Mouse (Mus musculus): ENCODE results near the gene Zfp804b. TPM values are rescaled to one million over a fixed set of nuclear protein-coding genes. Genes with fewer than 3 reads are reported as not detected.
"Not testable (repeated sequence)": the region's sequence is repeated elsewhere in the genome, so short reads cannot be mapped to it uniquely, and the experiment has no call there.

The Zfp804b gene
- not detected for polyA plus RNA-seq (2012; fragmentation: generic; extraction: Trizol)
- long read RNA-seq, experiment 1, result 0 reads
- long read RNA-seq, experiment 2, result 0 reads

DNA sequence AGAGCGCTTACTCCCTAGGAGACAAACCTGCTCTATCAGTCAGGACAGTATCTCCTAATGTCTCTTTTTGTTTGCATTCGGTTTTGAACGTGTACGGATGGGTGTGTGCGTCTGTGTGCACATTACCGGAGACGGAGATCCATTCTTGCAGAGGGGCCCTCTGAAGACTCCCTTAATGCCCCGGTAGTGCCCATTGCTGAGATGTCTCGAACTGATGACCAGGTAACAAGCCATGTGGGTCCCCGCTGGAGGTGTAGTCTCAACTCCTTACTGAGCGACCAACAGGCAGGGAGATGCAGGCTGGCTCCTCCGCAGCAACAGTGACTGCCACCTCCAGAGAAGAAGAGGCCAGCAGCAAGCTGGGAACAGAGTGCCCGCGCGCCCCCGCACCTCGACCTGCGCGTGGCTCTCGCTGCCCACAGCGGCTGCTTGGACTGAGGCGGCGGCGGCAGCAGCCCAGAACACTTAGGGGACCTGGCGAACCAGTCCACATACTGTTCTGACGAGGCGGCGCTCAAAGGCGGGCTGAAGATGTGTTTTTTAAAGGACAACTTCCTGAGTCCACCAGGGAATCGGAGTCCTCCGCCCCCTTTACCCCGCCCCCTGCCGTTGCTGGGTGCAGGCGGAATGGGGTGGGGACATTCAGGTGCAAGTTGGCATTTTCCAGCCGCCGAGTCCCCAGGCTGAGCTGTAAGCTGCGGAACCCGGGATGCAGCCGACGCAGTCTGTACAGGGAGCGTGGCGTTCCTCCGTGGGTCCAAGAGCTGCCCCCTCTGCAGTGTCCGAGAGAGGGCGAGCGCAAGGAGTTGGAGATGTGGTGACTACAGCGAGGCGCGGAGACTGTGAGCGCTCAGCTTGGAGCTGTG lies at the start of gene Zfp804b:
TSS of gene Zfp804b (minus strand) at position 612 of the 866 bp plus-strand sequence.
- TF ChIP-seq MYOD1 (IDR thresholded peaks at IDR 0.05; ENCODE audit: control insufficient read depth, insufficient read length, low read depth), result no peak
- TF ChIP-seq CTCF (IDR thresholded peaks at IDR 0.05; ENCODE audit: control insufficient read depth, insufficient read depth, insufficient read length), result no peak
- no peak for TF ChIP-seq MAX (IDR thresholded peaks at IDR 0.05)
- Histone ChIP-seq H3K27me3 (ENCODE audit: control insufficient read depth, insufficient read depth, insufficient read length) (no peaks in the 10 kb centered on the region), H3K4me3 (ENCODE audit: insufficient read depth, poor library complexity, severe bottlenecking) (no peak within 1 kb of the TSS), H3ac (ENCODE audit: control insufficient read depth, insufficient read length, low read depth) (no peak within 1 kb of the TSS), H3K36me3 (ENCODE audit: control insufficient read depth, insufficient read depth) (no peaks in the 10 kb centered on the region), H3K79me3 (ENCODE audit: low read depth) (no peaks in the 10 kb centered on the region), H3K79me2 (ENCODE audit: control insufficient read depth, insufficient read depth) (no peaks in the 10 kb centered on the region)

DNA sequence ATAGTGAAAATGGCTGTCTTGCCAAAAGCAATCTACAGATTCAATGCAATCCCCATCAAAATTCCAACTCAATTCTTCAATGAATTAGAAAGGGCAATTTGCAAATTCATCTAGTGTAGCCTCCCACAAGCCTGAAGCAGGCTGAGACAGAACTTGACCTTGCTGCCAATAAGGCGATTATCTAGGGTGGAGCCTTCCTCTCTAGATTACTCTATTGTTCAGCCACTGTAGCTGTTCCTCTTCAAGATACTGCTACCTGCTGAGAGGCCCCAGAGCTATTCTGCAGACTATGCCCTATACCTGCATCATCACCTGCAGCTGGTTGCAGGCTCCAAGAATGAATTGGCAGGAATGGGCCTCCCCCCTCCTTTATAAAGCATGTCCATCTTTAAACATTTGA lies 20.1 kb upstream of the Zfp804b start:
- H3K4me3 ChIP-seq (ENCODE audit: insufficient read depth, poor library complexity, severe bottlenecking); H3K27me3 ChIP-seq (ENCODE audit: control insufficient read depth, insufficient read depth, insufficient read length): not testable (repeated sequence)

DNA sequence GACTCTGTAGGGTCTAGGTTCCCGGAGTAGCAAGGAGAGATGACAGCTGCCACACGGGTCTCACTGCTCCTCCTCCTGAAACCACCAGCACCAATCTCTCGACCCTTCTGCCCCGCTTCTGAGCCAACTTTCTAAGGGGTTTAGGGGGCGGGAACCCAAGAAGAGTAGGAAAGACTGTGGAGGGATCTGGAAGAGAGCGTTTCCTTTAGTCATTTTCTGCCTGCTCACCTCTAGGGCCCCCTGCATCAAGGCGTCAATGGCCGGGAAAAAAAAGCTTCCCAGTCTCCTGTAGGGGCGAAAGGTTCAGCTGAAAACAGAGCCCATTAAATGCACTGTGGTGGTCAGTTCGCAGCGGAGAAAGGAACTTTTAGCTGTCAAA lies 444 bp upstream of the Zfp804b start:
- TF ChIP-seq CEBPB (IDR thresholded peaks at IDR 0.05; ENCODE audit: low read depth), result no peak
- TF ChIP-seq USF1 (IDR thresholded peaks at IDR 0.05; ENCODE audit: low read depth), result no peak
- TF ChIP-seq FOSL1 (IDR thresholded peaks at IDR 0.05; ENCODE audit: insufficient read depth, low read length, poor library complexity, severe bottlenecking), result no peak
- TF ChIP-seq MAX (IDR thresholded peaks at IDR 0.05), result no peak
- TF ChIP-seq CTCF (IDR thresholded peaks at IDR 0.05; ENCODE audit: control insufficient read depth, insufficient read depth, insufficient read length), result no peak
- no peak for TF ChIP-seq MYOG (IDR thresholded peaks at IDR 0.05; ENCODE audit: control insufficient read depth, extremely low read depth, insufficient read length)
- no peak for TF ChIP-seq MYOD1 (IDR thresholded peaks at IDR 0.05; ENCODE audit: control insufficient read depth, insufficient read length, low read depth)
- Histone ChIP-seq H3K4me3 (ENCODE audit: insufficient read depth, poor library complexity, severe bottlenecking) (no peak overlapping the region), H3K79me2 (ENCODE audit: control insufficient read depth, insufficient read depth) (no peaks in the 10 kb centered on the region), H3ac (ENCODE audit: control insufficient read depth, insufficient read length, low read depth) (no peak overlapping the region), H3K27me3 (ENCODE audit: control insufficient read depth, insufficient read depth, insufficient read length) (no peaks in the 10 kb centered on the region), H3K79me3 (ENCODE audit: low read depth) (no peaks in the 10 kb centered on the region), H3K36me3 (ENCODE audit: control insufficient read depth, insufficient read depth) (no peaks in the 10 kb centered on the region)

More for the DNA sequence above, 20.1 kb upstream of the Zfp804b start:
- H3K79me3 ChIP-seq (ENCODE audit: low read depth); H3ac ChIP-seq (ENCODE audit: control insufficient read depth, insufficient read length, low read depth); H3K36me3 ChIP-seq (ENCODE audit: control insufficient read depth, insufficient read depth); H3K79me2 ChIP-seq (ENCODE audit: control insufficient read depth, insufficient read depth): not testable (repeated sequence)

DNA sequence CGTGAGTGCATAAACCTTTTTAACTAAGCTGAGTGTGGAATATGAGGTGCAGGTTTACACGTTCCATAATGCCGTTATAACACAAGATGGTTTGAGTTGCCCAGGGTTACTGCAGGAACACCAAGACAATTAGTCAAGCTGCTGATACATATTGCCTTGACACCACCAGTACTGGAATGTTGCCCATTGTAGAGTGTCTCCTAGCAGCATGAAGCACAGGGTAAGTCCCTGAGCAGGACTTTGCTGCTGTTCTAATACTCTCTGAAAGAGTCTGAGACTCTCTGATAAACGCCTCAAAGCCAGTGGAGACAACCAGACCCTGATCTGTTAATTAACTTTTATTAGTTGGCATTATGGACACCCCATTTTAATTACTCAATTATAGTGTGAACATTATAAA lies 19.0 kb downstream of the Zfp804b start:
- no peak for TF ChIP-seq MYOD1 (IDR thresholded peaks at IDR 0.05; ENCODE audit: control insufficient read depth, insufficient read length, low read depth)
- TF ChIP-seq USF1 (IDR thresholded peaks at IDR 0.05; ENCODE audit: low read depth), result no peak
- TF ChIP-seq CTCF (IDR thresholded peaks at IDR 0.05; ENCODE audit: control insufficient read depth, insufficient read depth, insufficient read length), result no peak
- TF ChIP-seq FOSL1 (IDR thresholded peaks at IDR 0.05; ENCODE audit: insufficient read depth, low read length, poor library complexity, severe bottlenecking), result no peak
- TF ChIP-seq MYOG (IDR thresholded peaks at IDR 0.05; ENCODE audit: control insufficient read depth, extremely low read depth, insufficient read length), result no peak

DNA sequence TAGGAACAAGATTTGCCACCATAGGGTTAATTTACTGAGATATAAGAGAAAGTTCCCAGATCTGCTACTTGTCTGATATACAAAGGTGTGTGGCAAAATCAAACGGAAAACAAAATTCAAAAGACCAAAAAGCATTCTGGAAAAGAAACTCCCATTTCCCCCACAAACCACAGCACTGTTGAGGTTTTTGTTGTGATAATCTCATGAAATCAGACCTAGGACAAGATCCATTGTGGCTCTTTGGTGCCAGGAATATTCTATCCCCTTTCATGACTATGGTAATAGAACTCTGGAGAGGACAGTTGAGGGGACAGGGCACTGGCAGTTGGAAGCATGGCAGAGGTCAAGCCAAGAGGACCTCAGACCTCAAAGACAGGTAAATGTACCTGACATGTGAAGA lies 40.7 kb downstream of the Zfp804b start, which contains the start of gene Tex47:
TSS of gene Tex47 (plus strand) at position 301 of the 400 bp plus-strand sequence.
- Histone ChIP-seq H3K79me3 (ENCODE audit: low read depth) (no peaks in the 10 kb centered on the region), H3K4me3 (ENCODE audit: insufficient read depth, poor library complexity, severe bottlenecking) (no peak within 1 kb of the TSS), H3ac (ENCODE audit: control insufficient read depth, insufficient read length, low read depth) (no peak within 1 kb of the TSS), H3K36me3 (ENCODE audit: control insufficient read depth, insufficient read depth) (no peaks in the 10 kb centered on the region), H3K27me3 (ENCODE audit: control insufficient read depth, insufficient read depth, insufficient read length) (no peaks in the 10 kb centered on the region), H3K79me2 (ENCODE audit: control insufficient read depth, insufficient read depth) (no peaks in the 10 kb centered on the region)
- TF ChIP-seq MYOG (IDR thresholded peaks at IDR 0.05; ENCODE audit: control insufficient read depth, extremely low read depth, insufficient read length) (no peak), MAX (IDR thresholded peaks at IDR 0.05) (no peak), CTCF (IDR thresholded peaks at IDR 0.05; ENCODE audit: control insufficient read depth, insufficient read depth, insufficient read length) (no peak), FOSL1 (IDR thresholded peaks at IDR 0.05; ENCODE audit: insufficient read depth, low read length, poor library complexity, severe bottlenecking) (no peak), USF1 (IDR thresholded peaks at IDR 0.05; ENCODE audit: low read depth) (no peak), MYOD1 (IDR thresholded peaks at IDR 0.05; ENCODE audit: control insufficient read depth, insufficient read length, low read depth) (no peak), CEBPB (IDR thresholded peaks at IDR 0.05; ENCODE audit: low read depth) (no peak)

More for the DNA sequence above, 19.0 kb downstream of the Zfp804b start:
- H3K79me3 ChIP-seq (ENCODE audit: low read depth), result no peaks in the 10 kb centered on the region
- H3K36me3 ChIP-seq (ENCODE audit: control insufficient read depth, insufficient read depth), result no peaks in the 10 kb centered on the region
- no peaks in the 10 kb centered on the region for H3K27me3 ChIP-seq (ENCODE audit: control insufficient read depth, insufficient read depth, insufficient read length)
- H3K79me2 ChIP-seq (ENCODE audit: control insufficient read depth, insufficient read depth), result no peaks in the 10 kb centered on the region
- no peak overlapping the region for H3K4me3 ChIP-seq (ENCODE audit: insufficient read depth, poor library complexity, severe bottlenecking)
- H3ac ChIP-seq (ENCODE audit: control insufficient read depth, insufficient read length, low read depth), result no peak overlapping the region

DNA sequence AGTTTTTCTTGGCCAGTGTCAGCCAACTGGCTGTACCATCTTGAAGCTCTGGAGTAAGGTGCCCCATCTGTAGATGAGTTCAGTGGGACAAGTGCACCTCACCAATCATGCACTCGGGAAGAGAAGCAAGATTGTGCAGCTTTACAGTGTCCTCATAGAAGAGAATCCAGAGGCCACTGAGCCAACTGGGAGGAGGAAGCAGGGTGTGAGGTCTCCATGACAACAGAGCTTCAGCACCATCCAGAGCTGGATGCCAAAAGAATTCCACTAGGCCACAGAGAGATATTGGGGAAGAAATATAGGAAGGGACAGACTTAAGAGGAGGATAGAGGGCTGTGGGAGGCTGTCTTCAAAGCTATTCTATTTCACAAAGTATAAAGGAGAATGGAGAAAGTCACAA lies 41.6 kb downstream of the Zfp804b start:
- Histone ChIP-seq H3K79me2 (ENCODE audit: control insufficient read depth, insufficient read depth) (no peaks in the 10 kb centered on the region), H3K4me3 (ENCODE audit: insufficient read depth, poor library complexity, severe bottlenecking) (no peak overlapping the region), H3K79me3 (ENCODE audit: low read depth) (no peaks in the 10 kb centered on the region), H3K36me3 (ENCODE audit: control insufficient read depth, insufficient read depth) (no peaks in the 10 kb centered on the region), H3K27me3 (ENCODE audit: control insufficient read depth, insufficient read depth, insufficient read length) (no peaks in the 10 kb centered on the region), H3ac (ENCODE audit: control insufficient read depth, insufficient read length, low read depth) (no peak overlapping the region)
- TF ChIP-seq MYOD1 (IDR thresholded peaks at IDR 0.05; ENCODE audit: control insufficient read depth, insufficient read length, low read depth), result no peak
- TF ChIP-seq CEBPB (IDR thresholded peaks at IDR 0.05; ENCODE audit: low read depth), result no peak
- TF ChIP-seq FOSL1 (IDR thresholded peaks at IDR 0.05; ENCODE audit: insufficient read depth, low read length, poor library complexity, severe bottlenecking), result no peak
- no peak for TF ChIP-seq CTCF (IDR thresholded peaks at IDR 0.05; ENCODE audit: control insufficient read depth, insufficient read depth, insufficient read length)
- no peak for TF ChIP-seq MYOG (IDR thresholded peaks at IDR 0.05; ENCODE audit: control insufficient read depth, extremely low read depth, insufficient read length)
- TF ChIP-seq MAX (IDR thresholded peaks at IDR 0.05), result no peak
